Mouse (Mus musculus): ENCODE results near the gene Sctr. TPM values are rescaled to one million over a fixed set of nuclear protein-coding genes. Genes with fewer than 3 reads are reported as not detected.

Sctr gene
- polyA plus RNA-seq, 1 experiment: 1.2 TPM

DNA sequence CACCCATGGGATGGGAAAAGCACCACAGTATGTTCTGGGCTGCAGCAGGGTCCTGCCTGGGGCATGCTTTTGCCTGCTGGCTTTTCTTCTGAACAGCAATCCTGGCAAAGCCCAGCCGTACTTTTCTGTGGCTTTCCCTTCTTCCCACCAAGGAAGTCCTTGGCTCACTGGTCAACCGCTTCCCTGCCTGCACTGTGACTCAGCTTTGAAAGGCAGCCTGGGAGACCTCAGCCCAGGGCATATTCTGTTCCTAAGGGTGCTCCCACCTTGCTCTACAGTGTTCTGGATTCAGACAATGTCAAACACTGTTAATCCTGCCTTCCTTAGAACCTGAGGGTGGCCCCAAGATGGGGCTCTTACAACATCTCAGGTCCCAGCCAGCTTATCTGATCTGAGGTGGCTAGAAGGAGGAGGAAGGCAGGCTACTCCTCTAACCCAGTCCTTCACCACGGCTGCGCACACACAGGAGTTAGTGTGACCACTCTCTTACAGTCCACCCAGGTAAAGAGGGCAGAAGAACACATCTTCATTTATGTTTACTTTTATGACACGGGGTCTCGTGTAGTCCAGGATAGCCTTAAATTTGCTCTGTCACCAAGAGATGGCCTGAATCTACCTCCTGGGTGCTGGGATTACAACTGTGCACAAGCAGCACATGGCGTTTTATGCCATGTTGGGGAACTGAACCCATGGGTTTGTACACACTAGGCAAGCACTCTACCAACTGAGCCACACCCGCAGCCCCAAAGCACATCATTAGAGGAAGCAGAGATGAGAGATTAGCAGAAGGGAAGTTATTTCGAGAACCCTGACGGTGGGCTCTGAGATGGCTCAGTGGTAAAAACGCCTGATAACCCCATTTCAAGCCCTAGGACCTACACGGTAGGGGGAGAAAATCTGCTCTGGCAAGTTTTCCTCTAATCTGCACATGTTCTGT lies 105.8 kb downstream of the Sctr start:
- TF ChIP-seq POLR2A (IDR thresholded peaks at IDR 0.05; ENCODE audit: borderline replicate concordance, extremely low read depth, insufficient read depth, insufficient read length, poor library complexity, severe bottlenecking): no peak
- TF ChIP-seq CTCF (IDR thresholded peaks at IDR 0.05; ENCODE audit: borderline replicate concordance, extremely low read depth, insufficient read depth, insufficient read length): no peak
- DNase-seq (ENCODE audit: low read depth): no peak

Other genes with a start within 250 kb of the Sctr start
- 13.2 and 13.3 TPM in 2 replicates for gene Ptpn4, start 169.3 kb upstream of the Sctr start, polyA plus RNA-seq (2012; rRNA removed)
- gene Tmem177, start 93.7 kb upstream of the Sctr start, polyA plus RNA-seq (2012; rRNA removed): 8.4 and 9.5 TPM in 2 replicates
- gene Cfap221, start 9.7 kb upstream of the Sctr start, polyA plus RNA-seq (2012; rRNA removed): 0.13 and 0.52 TPM in 2 replicates
- gene Tmem37, start 67.2 kb downstream of the Sctr start, polyA plus RNA-seq (2012; rRNA removed): 5.0 and 5.4 TPM in 2 replicates
- 514 and 714 TPM in 2 replicates for gene Dbi, start 114.2 kb downstream of the Sctr start, polyA plus RNA-seq (2012; rRNA removed)
- 6.6 and 10.9 TPM in 2 replicates for gene 3110009E18Rik, start 114.3 kb downstream of the Sctr start, polyA plus RNA-seq (2012; rRNA removed)